Mouse (Mus musculus) C2C12 (cell line): ENCODE results near the gene Gmds. TPM values are rescaled to one million over a fixed set of nuclear protein-coding genes. Genes with fewer than 3 reads are reported as not detected.
A peak's percentile ranks its signal among the peaks of the same experiment; 100 is the strongest.

Experiments used
- H3K27me3 ChIP-seq: one replicate; pipeline ENCODE4 v1.6.1; 2011; ENCODE audit not compliant: control insufficient read depth, insufficient read depth, insufficient read length
- H3K36me3 ChIP-seq: one replicate; pipeline ENCODE4 v1.6.1; 2011; ENCODE audit not compliant: control insufficient read depth, insufficient read depth
- H3K4me3 ChIP-seq: one replicate; pipeline ENCODE4 v1.5.1; 2011; ENCODE audit warnings: mild to moderate bottlenecking, control low read depth; ENCODE audit not compliant: poor library complexity, insufficient read depth, severe bottlenecking
- H3K79me2 ChIP-seq: one replicate; pipeline ENCODE4 v1.6.1; 2011; ENCODE audit not compliant: control insufficient read depth, insufficient read depth
- H3K79me3 ChIP-seq: one replicate; pipeline ENCODE4 v1.6.1; 2011; ENCODE audit warnings: low read depth, control low read depth
- H3ac ChIP-seq: one replicate; pipeline ENCODE3; 2011; ENCODE audit warnings: low read depth; ENCODE audit not compliant: control insufficient read depth, insufficient read length
- CEBPB ChIP-seq: IDR thresholded peaks from one replicate; pipeline ENCODE4 v1.6.1; 2011; ENCODE audit warnings: low read depth, mild to moderate bottlenecking, control low read depth, moderate library complexity
- CTCF ChIP-seq: IDR thresholded peaks from one replicate; pipeline ENCODE4 v1.5.1; 2011; ENCODE audit not compliant: control insufficient read depth, insufficient read depth, insufficient read length
- FOSL1 ChIP-seq: IDR thresholded peaks from one replicate; pipeline ENCODE4 v1.8.0; 2011; ENCODE audit warnings: mild to moderate bottlenecking, low read length; ENCODE audit not compliant: poor library complexity, insufficient read depth, severe bottlenecking
- MAX ChIP-seq: IDR thresholded peaks from one replicate; pipeline ENCODE4 v1.6.1; 2011; ENCODE audit warnings: mild to moderate bottlenecking, control low read depth
- MYOD1 ChIP-seq: IDR thresholded peaks from one replicate; pipeline ENCODE4 v1.6.1; 2011; ENCODE audit warnings: low read depth; ENCODE audit not compliant: control insufficient read depth, insufficient read length
- MYOG ChIP-seq: IDR thresholded peaks from one replicate; pipeline ENCODE4 v1.6.1; 2011; ENCODE audit not compliant: control insufficient read depth, insufficient read length; ENCODE audit errors: extremely low read depth
- USF1 ChIP-seq: IDR thresholded peaks from one replicate; pipeline ENCODE4 v1.6.1; 2011; ENCODE audit warnings: low read depth, mild to moderate bottlenecking, control low read depth, moderate library complexity
- polyA plus RNA-seq: library from polyadenylated mRNA; unstranded; fragments of >200 nt; fragmentation: generic; extraction: Trizol; gene quantifications from one replicate; pipeline ENCODE4 v1.2.1, GENCODE M21; 2012; ENCODE audit warnings: missing spikeins

Gmds gene
- polyA plus RNA-seq, 1 experiment, result 21.1 TPM

DNA sequence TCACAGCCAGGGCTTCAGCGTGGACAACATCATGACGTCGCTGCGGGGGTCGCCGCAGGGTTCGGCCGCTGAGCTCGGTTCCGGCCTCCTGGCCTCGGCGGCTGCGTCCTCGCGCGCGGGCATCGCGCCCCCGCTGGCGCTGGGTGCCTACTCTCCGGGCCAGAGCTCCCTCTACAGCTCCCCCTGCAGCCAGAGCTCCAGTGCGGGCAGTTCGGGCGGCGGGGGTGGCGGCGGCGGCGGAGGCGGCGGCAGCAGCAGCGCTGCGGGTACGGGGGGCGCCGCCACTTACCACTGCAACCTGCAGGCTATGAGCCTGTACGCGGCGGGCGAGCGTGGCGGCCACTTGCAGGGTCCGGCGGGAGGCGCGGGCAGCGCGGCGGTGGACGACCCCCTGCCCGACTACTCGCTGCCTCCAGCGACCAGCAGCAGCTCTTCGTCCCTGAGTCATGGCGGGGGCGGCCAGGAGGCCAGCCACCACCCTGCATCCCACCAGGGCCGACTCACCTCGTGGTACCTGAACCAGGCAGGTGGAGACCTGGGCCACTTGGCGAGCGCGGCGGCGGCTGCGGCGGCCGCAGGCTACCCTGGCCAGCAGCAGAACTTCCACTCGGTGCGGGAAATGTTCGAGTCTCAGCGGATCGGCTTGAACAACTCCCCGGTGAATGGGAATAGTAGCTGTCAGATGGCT, 530.3 kb downstream of the Gmds start:
- no peaks in the 10 kb centered on the region for H3K27me3 ChIP-seq
- peaks cover 51% of the 10 kb centered on the region for H3K79me2 ChIP-seq

DNA sequence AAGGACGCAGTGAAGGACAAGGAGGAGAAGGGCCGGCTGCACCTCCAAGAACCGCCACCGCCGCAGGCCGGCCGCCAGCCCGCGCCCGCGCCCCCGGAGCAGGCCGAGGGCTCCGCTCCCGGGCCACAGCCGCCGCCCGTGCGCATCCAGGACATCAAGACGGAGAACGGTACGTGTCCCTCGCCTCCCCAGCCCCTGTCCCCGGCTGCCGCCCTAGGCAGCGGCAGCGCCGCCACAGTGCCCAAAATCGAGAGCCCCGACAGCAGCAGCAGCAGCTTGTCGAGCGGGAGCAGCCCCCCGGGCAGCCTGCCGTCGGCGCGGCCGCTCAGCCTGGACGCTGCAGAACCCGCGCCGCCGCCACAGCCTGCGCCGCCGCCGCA, 530.8 kb downstream of the Gmds start:
- Histone ChIP-seq H3K36me3 (peaks cover 13% of the 10 kb centered on the region), H3K79me3 (peaks cover 32% of the 10 kb centered on the region), H3K27me3 (no peaks in the 10 kb centered on the region), H3ac (peak overlapping the region; percentile 87), H3K79me2 (peaks cover 50% of the 10 kb centered on the region), H3K4me3 (peak overlapping the region; percentile 60)
- TF ChIP-seq MYOD1 (no peak), USF1 (no peak), MYOG (no peak), MAX (no peak), CTCF (no peak), FOSL1 (no peak), CEBPB (no peak)

More for the DNA sequence above, 530.3 kb downstream of the Gmds start:
- peaks cover 32% of the 10 kb centered on the region for H3K79me3 ChIP-seq
- H3ac ChIP-seq, result peak overlapping the region; percentile 87
- peak overlapping the region; percentile 60 for H3K4me3 ChIP-seq
- TF ChIP-seq USF1 (no peak), MAX (no peak), CTCF (peak; percentile 68)
- peaks cover 13% of the 10 kb centered on the region for H3K36me3 ChIP-seq

DNA sequence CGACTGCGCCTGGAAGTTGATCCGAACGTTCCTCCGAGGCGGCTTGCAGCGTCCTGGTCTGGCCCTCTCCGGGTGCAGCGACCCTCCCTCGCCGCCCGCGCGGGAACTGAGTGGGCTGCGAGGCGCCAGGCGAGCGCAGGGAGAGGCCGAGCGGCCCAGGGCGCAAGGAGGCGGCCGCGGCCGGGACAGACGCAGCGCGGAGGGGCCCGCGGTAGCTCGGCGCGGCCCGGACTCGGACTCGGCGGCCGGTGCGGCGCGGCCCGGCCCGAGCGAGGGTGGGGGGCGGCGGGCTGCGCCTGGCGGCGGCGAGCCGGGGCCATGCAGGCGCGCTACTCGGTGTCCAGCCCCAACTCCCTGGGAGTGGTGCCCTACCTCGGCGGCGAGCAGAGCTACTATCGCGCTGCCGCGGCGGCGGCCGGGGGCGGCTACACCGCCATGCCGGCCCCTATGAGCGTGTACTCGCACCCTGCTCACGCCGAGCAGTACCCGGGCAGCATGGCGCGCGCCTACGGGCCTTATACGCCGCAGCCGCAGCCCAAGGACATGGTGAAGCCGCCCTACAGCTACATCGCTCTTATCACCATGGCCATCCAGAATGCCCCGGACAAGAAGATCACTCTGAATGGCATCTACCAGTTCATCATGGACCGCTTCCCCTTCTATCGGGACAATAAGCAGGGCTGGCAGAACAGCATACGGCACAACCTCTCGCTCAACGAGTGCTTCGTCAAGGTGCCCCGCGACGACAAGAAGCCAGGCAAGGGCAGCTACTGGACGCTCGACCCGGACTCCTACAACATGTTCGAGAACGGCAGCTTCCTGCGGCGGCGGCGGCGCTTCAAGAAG, 531.4 kb downstream of the Gmds start:
- Histone ChIP-seq H3K79me3 (peaks cover 32% of the 10 kb centered on the region), H3K36me3 (peaks cover 7% of the 10 kb centered on the region), H3K27me3 (no peaks in the 10 kb centered on the region), H3K4me3 (peak overlapping the region; percentile 60), H3K79me2 (peaks cover 50% of the 10 kb centered on the region), H3ac (peak overlapping the region; percentile 87)
- TF ChIP-seq MAX (no peak), MYOD1 (no peak), FOSL1 (no peak), MYOG (no peak), USF1 (no peak), CTCF (no peak), CEBPB (no peak)

DNA sequence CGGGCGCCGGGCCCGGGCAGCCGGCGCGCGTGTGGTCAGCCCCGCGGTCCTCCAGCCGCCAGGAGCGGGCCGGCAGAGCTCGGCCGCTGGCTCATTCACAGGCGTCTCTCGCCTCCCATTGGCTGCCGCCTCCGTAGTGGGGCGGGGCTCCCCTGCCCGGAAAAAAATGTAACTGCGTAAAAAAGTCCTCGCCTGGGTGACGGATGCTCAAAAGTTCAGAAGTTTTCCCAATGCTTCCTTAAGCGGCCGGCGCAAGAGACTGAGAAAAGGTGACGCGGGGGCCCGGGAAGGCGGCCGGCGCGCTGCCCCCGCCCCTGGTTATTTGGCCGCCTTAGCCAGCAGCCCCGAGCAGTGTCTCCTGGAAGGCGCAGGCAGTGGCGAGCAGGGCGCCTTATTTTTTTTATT, 532.1 kb downstream of the Gmds start, which contains the start of gene Foxc1:
Foxc1 (plus strand) TSS at position 206 of the 405 bp plus-strand sequence.
- TF ChIP-seq CTCF, result no peak
- no peak for TF ChIP-seq MYOD1
- TF ChIP-seq CEBPB, result no peak
- no peak for TF ChIP-seq MAX
- TF ChIP-seq FOSL1, result no peak
- H3K36me3 ChIP-seq, result peaks cover 7% of the 10 kb centered on the region
- H3K27me3 ChIP-seq, result no peaks in the 10 kb centered on the region

DNA sequence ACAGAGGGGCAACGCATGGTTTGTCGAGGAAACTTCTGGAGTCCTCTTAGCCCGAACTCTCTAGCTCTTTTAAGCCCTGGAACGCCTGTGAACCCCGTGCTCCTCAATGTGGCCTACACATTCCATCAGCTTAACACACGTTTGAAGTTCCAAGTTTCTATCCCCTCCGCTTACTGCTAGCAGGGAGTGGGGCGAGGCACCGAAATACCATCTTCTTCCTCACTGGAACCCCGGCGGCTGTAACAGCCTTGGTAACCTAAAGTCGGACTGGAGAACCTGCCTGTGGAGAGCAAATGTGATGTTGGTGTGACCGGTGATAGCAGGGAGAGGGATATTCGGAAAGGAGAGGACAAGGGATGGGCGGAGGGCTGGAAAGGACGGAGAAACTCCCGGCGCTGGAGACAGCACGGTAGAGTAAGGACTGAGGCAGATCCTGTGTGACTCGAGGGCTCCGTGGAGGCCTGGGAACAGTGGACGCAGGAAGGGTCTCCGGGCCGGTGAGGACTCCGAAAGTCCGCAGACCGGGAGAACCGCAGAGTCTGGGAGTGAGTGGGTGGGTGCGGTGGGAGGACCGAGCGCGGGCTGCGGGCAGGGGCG, 532.6 kb downstream of the Gmds start:
- Histone ChIP-seq H3K4me3 (peak overlapping the region; percentile 60), H3K27me3 (no peaks in the 10 kb centered on the region), H3ac (peak overlapping the region; percentile 78), H3K36me3 (peaks cover 7% of the 10 kb centered on the region), H3K79me2 (peaks cover 40% of the 10 kb centered on the region), H3K79me3 (peaks cover 29% of the 10 kb centered on the region)
- TF ChIP-seq MYOD1 (no peak), CTCF (no peak), USF1 (no peak), MYOG (no peak), CEBPB (no peak), FOSL1 (no peak), MAX (no peak)

More for the DNA sequence above, 532.1 kb downstream of the Gmds start, which contains the start of gene Foxc1:
- peaks cover 30% of the 10 kb centered on the region for H3K79me3 ChIP-seq
- H3K79me2 ChIP-seq, result peaks cover 45% of the 10 kb centered on the region
- H3K4me3 ChIP-seq, result peak within 1 kb of the TSS; percentile 60
- H3ac ChIP-seq, result peak within 1 kb of the TSS; percentile 87
